Mouse (Mus musculus) thymus, postnatal 14 days (tissue): ENCODE measurements at regions not wholly inside any gene's neighbourhood (a gene's known extent, or its start where the extent isn't known, plus 50 kb on each side); places are given as distances from the start of the nearest gene placed in this dataset.

Experiments used
- DNase-seq: peaks from one replicate; pipeline ENCODE4 v3.0.0; 2021

DNA sequence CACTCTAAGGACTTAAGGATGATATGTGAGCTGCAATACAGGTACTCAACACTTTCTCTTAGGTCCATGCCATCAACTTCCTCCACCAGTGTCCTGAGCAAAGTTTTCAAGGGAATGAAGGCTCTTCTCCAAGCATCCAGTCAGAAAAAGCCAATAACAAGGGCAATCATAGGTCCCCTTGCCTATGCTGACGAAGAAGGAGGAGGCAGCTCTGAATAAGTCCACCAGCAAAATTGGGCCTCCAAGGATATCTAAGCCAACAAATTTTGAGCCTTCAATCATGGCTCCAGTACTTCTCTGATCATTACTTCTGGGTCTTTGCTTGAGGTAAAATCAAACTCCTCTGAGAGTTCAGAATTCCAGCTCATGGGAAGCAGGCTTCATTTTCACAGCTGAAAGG is 293.1 kb downstream of the Snurf start:
- peak; percentile 9 for DNase-seq
